Mouse (Mus musculus): ENCODE results near the gene Pde8a.

Pde8a gene

DNA sequence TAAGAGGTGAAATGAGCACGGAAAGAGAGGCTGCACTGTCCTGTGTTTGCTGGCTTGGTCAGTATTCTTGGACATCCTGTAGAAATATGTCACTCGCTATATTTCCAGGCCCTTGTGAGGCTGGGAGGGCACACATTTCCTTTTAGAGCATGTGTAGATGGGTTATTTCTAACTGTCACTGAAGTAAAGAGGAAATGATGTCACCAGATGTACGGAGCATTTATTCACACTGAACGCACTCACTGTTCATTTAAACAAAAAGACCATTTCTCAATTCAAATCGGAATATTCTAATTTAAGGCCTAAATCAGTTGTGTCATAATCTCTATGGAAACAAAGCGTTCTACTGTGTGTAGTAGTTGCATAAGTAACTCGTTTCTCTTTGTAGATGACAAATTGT, 48.2 kb downstream of the Pde8a start:
- Histone ChIP-seq H3K36me3 (ENCODE audit: insufficient read depth, low read length) (no peaks in the 10 kb centered on the region), H3K4me1 (replicated peaks; ENCODE audit: low read depth, low read length) (no peaks in the 10 kb centered on the region), H3K4me3 (replicated peaks; ENCODE audit: low read length) (no peak overlapping the region), H3K9me3 (ENCODE audit: low read length) (no peaks in the 10 kb centered on the region), H3K27me3 (ENCODE audit: insufficient read depth, low read length) (no peaks in the 10 kb centered on the region)
- TF ChIP-seq CTCF (conservative IDR thresholded peaks at IDR 0.05; ENCODE audit: low read length) (no peak), NANOG (IDR thresholded peaks at IDR 0.05; ENCODE audit: borderline replicate concordance, low read length) (no peak), POU5F1 (IDR thresholded peaks at IDR 0.05; ENCODE audit: borderline replicate concordance, low read length) (no peak)

DNA sequence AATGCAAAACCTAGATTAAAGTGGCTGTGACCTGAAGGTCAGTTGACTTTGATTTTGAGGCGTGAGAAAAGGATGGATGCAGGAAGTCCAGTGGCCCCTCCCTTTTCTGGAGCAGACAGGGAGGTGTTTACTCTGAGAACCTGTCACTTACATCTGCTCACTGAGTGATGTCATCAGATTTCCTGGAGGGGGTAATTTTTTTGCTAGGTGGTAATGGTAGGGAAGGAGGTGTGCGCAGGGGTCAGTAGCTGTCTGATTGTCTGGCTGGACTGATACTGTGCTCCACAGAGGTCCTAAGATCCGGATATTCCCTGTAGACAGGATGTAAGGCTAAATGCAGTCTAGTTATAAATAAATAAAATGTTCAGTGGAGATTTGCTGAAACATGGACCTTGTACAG, 59.5 kb downstream of the Pde8a start:
- H3K9me3 ChIP-seq (ENCODE audit: low read length), result no peaks in the 10 kb centered on the region
- no peaks in the 10 kb centered on the region for H3K27me3 ChIP-seq (ENCODE audit: insufficient read depth, low read length)
- no peaks in the 10 kb centered on the region for H3K36me3 ChIP-seq (ENCODE audit: insufficient read depth, low read length)
- H3K4me3 ChIP-seq (replicated peaks; ENCODE audit: low read length), result no peak overlapping the region
- no peaks in the 10 kb centered on the region for H3K4me1 ChIP-seq (replicated peaks; ENCODE audit: low read depth, low read length)
- TF ChIP-seq POU5F1 (IDR thresholded peaks at IDR 0.05; ENCODE audit: borderline replicate concordance, low read length) (no peak), CTCF (conservative IDR thresholded peaks at IDR 0.05; ENCODE audit: low read length) (no peak), NANOG (IDR thresholded peaks at IDR 0.05; ENCODE audit: borderline replicate concordance, low read length) (no peak)

DNA sequence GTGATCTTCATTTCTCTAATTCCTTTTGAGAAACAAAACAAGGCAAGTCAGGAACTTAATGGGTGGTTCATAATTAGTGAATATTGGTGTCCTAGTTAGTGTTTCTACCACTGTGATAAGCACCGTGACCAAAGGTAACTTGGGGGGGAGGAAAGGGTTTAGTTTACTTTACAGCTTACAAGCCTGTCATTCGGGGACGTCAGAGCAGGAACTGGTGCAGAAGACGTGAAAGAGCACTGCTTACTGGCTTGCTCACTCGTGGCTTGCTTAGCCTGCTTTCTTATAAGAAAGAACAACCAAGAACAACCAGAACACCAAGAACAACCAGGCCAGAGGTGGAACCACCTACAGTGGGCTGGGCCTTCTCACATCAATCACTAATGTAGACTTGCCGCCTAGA, 65.6 kb downstream of the Pde8a start:
- no peaks in the 10 kb centered on the region for H3K4me1 ChIP-seq (replicated peaks; ENCODE audit: low read depth, low read length)
- TF ChIP-seq NANOG (IDR thresholded peaks at IDR 0.05; ENCODE audit: borderline replicate concordance, low read length), result no peak
- no peak for TF ChIP-seq POU5F1 (IDR thresholded peaks at IDR 0.05; ENCODE audit: borderline replicate concordance, low read length)
- no peak for TF ChIP-seq CTCF (conservative IDR thresholded peaks at IDR 0.05; ENCODE audit: low read length)
- no peaks in the 10 kb centered on the region for H3K27me3 ChIP-seq (ENCODE audit: insufficient read depth, low read length)

DNA sequence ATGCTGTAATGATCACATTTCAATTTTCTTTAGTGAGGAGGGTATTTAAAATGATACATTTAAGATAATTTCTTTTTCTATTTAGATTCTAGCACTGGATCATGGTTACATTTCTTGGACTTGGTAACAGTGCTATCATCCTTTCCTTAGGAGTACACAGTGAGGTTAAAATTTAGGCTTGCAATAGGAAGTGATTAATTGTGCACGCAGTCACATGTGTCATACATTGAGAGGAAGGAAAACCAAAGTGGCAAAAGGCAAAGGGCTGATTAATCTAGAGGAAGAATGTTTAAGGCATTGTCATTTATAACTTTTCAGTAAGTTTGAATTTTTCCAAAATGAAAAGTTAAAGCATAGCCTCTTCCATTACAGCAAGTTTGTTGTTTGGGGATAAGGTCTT, 67.8 kb downstream of the Pde8a start:
- Histone ChIP-seq H3K4me3 (replicated peaks; ENCODE audit: low read length) (no peak overlapping the region), H3K9me3 (ENCODE audit: low read length) (no peaks in the 10 kb centered on the region; the same call in 1 of the 2 replicates), H3K27me3 (ENCODE audit: insufficient read depth, low read length) (no peaks in the 10 kb centered on the region), H3K36me3 (ENCODE audit: insufficient read depth, low read length) (no peaks in the 10 kb centered on the region), H3K4me1 (replicated peaks; ENCODE audit: low read depth, low read length) (peaks cover 15% of the 10 kb centered on the region)
- no peak for TF ChIP-seq POU5F1 (IDR thresholded peaks at IDR 0.05; ENCODE audit: borderline replicate concordance, low read length)
- no peak for TF ChIP-seq NANOG (IDR thresholded peaks at IDR 0.05; ENCODE audit: borderline replicate concordance, low read length)
- TF ChIP-seq CTCF (conservative IDR thresholded peaks at IDR 0.05; ENCODE audit: low read length), result no peak

More for the DNA sequence above, 65.6 kb downstream of the Pde8a start:
- Histone ChIP-seq H3K4me3 (replicated peaks; ENCODE audit: low read length) (no peak overlapping the region), H3K36me3 (ENCODE audit: insufficient read depth, low read length) (no peaks in the 10 kb centered on the region), H3K9me3 (ENCODE audit: low read length) (no peaks in the 10 kb centered on the region; the same call in 1 of the 2 replicates)

DNA sequence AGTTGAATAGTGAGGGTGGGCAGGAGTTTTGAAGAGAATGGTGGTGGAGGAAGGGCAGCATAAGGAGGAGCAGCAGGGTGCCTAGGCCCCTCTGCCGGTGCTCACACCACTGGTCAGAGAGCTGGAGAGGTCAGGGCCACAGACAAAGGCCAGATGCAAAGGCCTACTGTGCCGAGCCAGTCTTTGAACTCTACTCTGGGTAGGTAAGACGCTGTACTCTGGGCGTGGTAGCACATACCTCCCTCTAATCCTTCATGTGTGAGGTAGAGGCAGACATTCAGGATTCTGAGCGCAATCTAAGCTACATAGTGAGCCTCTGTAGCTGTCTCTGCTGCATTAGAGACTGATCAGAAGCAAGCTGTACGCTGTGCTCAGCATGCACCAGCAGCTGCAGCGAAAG, 73.1 kb downstream of the Pde8a start:
- H3K9me3 ChIP-seq (ENCODE audit: low read length), result no peaks in the 10 kb centered on the region
- no peak for TF ChIP-seq POU5F1 (IDR thresholded peaks at IDR 0.05; ENCODE audit: borderline replicate concordance, low read length)
- no peak for TF ChIP-seq CTCF (conservative IDR thresholded peaks at IDR 0.05; ENCODE audit: low read length)
- TF ChIP-seq NANOG (IDR thresholded peaks at IDR 0.05; ENCODE audit: borderline replicate concordance, low read length), result no peak
- H3K4me1 ChIP-seq (replicated peaks; ENCODE audit: low read depth, low read length), result peaks cover 28% of the 10 kb centered on the region
- no peaks in the 10 kb centered on the region for H3K36me3 ChIP-seq (ENCODE audit: insufficient read depth, low read length)
- no peaks in the 10 kb centered on the region for H3K27me3 ChIP-seq (ENCODE audit: insufficient read depth, low read length)
- H3K4me3 ChIP-seq (replicated peaks; ENCODE audit: low read length), result peak overlapping the region; percentile 5; the same call in 1 of the 2 replicates

DNA sequence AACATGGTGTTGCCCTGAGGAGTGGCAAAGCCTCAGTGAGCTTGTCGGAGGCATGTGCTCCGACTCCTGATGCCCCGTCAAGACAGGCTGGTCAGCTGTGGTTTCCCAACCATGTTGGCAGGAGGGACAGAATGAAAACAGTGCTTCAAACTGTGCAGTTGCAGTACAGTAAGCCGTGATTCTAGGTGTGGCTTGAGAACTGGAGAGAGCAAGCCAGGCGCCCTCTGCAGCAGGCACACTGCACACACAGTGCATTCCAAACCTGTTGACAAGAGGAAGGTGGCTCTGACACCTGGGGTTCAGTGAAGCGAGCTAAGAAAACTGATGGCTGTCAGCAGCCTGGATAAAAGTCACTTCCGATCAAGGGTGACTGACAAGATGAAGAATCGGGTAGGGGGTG, 73.5 kb downstream of the Pde8a start:
- Histone ChIP-seq H3K4me1 (replicated peaks; ENCODE audit: low read depth, low read length) (peaks cover 28% of the 10 kb centered on the region), H3K4me3 (replicated peaks; ENCODE audit: low read length) (peak overlapping the region; percentile 5; the same call in 1 of the 2 replicates), H3K9me3 (ENCODE audit: low read length) (no peaks in the 10 kb centered on the region), H3K27me3 (ENCODE audit: insufficient read depth, low read length) (no peaks in the 10 kb centered on the region), H3K36me3 (ENCODE audit: insufficient read depth, low read length) (no peaks in the 10 kb centered on the region)
- TF ChIP-seq NANOG (IDR thresholded peaks at IDR 0.05; ENCODE audit: borderline replicate concordance, low read length), result no peak
- TF ChIP-seq POU5F1 (IDR thresholded peaks at IDR 0.05; ENCODE audit: borderline replicate concordance, low read length), result no peak
- TF ChIP-seq CTCF (conservative IDR thresholded peaks at IDR 0.05; ENCODE audit: low read length), result no peak

DNA sequence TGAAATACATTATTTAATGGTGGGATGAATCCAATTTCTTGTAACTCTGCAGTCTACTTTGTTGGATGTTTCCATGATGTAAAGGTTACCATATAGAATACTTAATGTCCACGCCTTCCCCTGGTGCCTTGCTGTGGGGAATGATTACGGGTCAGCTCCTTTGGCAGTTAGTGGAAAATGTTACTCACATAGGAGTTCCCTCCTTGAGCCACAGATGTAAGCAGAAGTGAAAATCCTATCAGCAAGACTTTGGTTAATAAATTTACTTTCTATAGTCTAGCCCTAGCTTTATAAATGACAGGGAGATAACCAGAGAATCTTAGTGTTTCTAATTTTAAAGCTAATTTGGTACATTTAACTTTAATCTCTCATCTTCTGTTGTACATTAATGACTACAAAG, 81.8 kb downstream of the Pde8a start:
- TF ChIP-seq CTCF (conservative IDR thresholded peaks at IDR 0.05; ENCODE audit: low read length) (no peak), NANOG (IDR thresholded peaks at IDR 0.05; ENCODE audit: borderline replicate concordance, low read length) (no peak), POU5F1 (IDR thresholded peaks at IDR 0.05; ENCODE audit: borderline replicate concordance, low read length) (no peak)
- H3K9me3 ChIP-seq (ENCODE audit: low read length), result no peaks in the 10 kb centered on the region
- H3K27me3 ChIP-seq (ENCODE audit: insufficient read depth, low read length), result no peaks in the 10 kb centered on the region
- peaks cover 5% of the 10 kb centered on the region; the same call in 1 of the 2 replicates for H3K4me1 ChIP-seq (replicated peaks; ENCODE audit: low read depth, low read length)
- H3K36me3 ChIP-seq (ENCODE audit: insufficient read depth, low read length), result no peaks in the 10 kb centered on the region
- H3K4me3 ChIP-seq (replicated peaks; ENCODE audit: low read length), result no peak overlapping the region

DNA sequence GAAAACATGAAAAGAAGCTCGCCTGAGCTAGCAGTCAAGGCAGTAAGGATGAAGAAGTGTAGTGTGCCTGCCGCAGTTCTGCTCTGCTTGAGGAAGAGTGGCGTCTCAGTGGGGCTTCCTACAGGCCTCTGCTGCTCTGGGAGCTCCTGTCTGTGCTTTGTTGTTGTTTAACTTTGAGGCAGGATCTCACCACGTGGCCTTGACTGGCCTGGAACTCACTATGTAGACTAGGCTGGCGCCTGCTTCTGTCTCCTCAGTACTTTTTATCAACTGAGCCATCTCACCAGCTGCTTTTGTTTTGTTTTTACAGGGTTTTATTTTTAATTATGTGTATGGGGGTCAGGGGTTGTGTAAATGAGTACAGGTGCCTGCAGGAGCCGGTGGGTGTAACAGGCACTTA, 84.8 kb downstream of the Pde8a start:
- Histone ChIP-seq H3K4me1 (replicated peaks; ENCODE audit: low read depth, low read length) (peaks cover 20% of the 10 kb centered on the region), H3K27me3 (ENCODE audit: insufficient read depth, low read length) (no peaks in the 10 kb centered on the region), H3K4me3 (replicated peaks; ENCODE audit: low read length) (no peak overlapping the region), H3K9me3 (ENCODE audit: low read length) (no peaks in the 10 kb centered on the region), H3K36me3 (ENCODE audit: insufficient read depth, low read length) (no peaks in the 10 kb centered on the region)
- no peak for TF ChIP-seq CTCF (conservative IDR thresholded peaks at IDR 0.05; ENCODE audit: low read length)
- TF ChIP-seq NANOG (IDR thresholded peaks at IDR 0.05; ENCODE audit: borderline replicate concordance, low read length), result no peak
- no peak for TF ChIP-seq POU5F1 (IDR thresholded peaks at IDR 0.05; ENCODE audit: borderline replicate concordance, low read length)

DNA sequence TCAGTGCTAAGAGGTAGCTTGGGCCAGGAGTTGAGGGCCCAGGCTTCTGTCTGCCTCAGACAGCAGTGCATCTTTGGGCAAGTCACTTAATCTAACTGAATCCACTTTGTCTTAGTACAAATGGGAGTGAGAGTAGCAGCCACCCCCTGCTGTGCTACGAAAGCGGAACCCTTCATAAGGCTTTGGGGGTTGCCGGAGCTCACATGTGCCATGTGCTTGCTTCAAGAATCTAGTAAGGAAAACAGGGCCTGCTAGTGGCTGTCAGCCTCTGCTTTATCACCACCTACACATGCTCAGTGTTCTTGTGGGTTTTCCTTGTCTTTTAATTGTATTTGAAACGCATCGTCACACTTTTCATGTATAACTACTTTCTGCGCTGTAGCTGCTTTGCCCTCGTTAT, 87.9 kb downstream of the Pde8a start:
- TF ChIP-seq POU5F1 (IDR thresholded peaks at IDR 0.05; ENCODE audit: borderline replicate concordance, low read length) (no peak), NANOG (IDR thresholded peaks at IDR 0.05; ENCODE audit: borderline replicate concordance, low read length) (no peak), CTCF (conservative IDR thresholded peaks at IDR 0.05; ENCODE audit: low read length) (no peak)
- no peaks in the 10 kb centered on the region for H3K9me3 ChIP-seq (ENCODE audit: low read length)
- no peaks in the 10 kb centered on the region for H3K36me3 ChIP-seq (ENCODE audit: insufficient read depth, low read length)
- H3K27me3 ChIP-seq (ENCODE audit: insufficient read depth, low read length), result no peaks in the 10 kb centered on the region
- no peak overlapping the region for H3K4me3 ChIP-seq (replicated peaks; ENCODE audit: low read length)
- H3K4me1 ChIP-seq (replicated peaks; ENCODE audit: low read depth, low read length), result peaks cover 20% of the 10 kb centered on the region
